Mouse (Mus musculus) inflammation-experienced regulatory T-cells, adult 6 months (primary cell): ENCODE results near the gene Hsh2d. TPM values are rescaled to one million over a fixed set of nuclear protein-coding genes. Genes with fewer than 3 reads are reported as not detected.

ENCODE experiments used
- polyA plus RNA-seq, 3 experiments: library from polyadenylated mRNA; unstranded; fragments of 100-300 nt; shearing (Covaris generic); gene quantifications; one replicate each; pipeline ENCODE4 v1.2.1; 2017

The Hsh2d gene
- polyA plus RNA-seq, 3 experiments from 2014 or later: 23.8 to 30.8 (median 24.6) TPM

Other genes starting within 250 kb of the Hsh2d start
- 10 to 100 TPM; 24.4 to 30.1 (median 26.0) TPM for gene Zfp961, start 238.6 kb upstream of the Hsh2d start, polyA plus RNA-seq
- gene Cyp4f18, start 180.0 kb upstream of the Hsh2d start, polyA plus RNA-seq: 1 to 10 TPM; 1.2 to 2.4 (median 2.2) TPM
- not detected for gene Olfr372, start 148.4 kb upstream of the Hsh2d start, polyA plus RNA-seq
- gene Olfr373, start 106.5 kb upstream of the Hsh2d start, polyA plus RNA-seq: under 1 TPM; 0.15 to 0.51 (median 0.46) TPM
- gene Olfr374, start 82.6 kb upstream of the Hsh2d start, polyA plus RNA-seq: under 1 TPM; 0.08 to 0.72 (median 0.28) TPM
- gene Tpm4, start 54.7 kb upstream of the Hsh2d start, polyA plus RNA-seq: 100 to 1,000 TPM; 170 to 464 (median 172) TPM
- 100 to 1,000 TPM; 134 to 245 (median 197) TPM for gene Rab8a, start 28.4 kb upstream of the Hsh2d start, polyA plus RNA-seq
- gene Cib3, start 23.2 kb downstream of the Hsh2d start, polyA plus RNA-seq: 1 to 10 TPM in 1 of 3 experiments, not detected in 2; 2.8 TPM
- gene Gm11034, start 24.0 kb downstream of the Hsh2d start, polyA plus RNA-seq: not detected
- gene Fam32a, start 30.1 kb downstream of the Hsh2d start, polyA plus RNA-seq: 100 to 1,000 TPM in 2 of 3 experiments, 10 to 100 TPM in 1; 94.4 to 119 (median 103) TPM
- 100 to 1,000 TPM; 113 to 130 (median 120) TPM for gene Ap1m1, start 50.4 kb downstream of the Hsh2d start, polyA plus RNA-seq
- gene Gm10282, start 115.6 kb downstream of the Hsh2d start, polyA plus RNA-seq: 100 to 1,000 TPM in 1 of 3 experiments, 10 to 100 TPM in 2; 20.4 to 115 (median 45.5) TPM
- 10 to 100 TPM; 21.0 to 28.1 (median 24.3) TPM for gene Klf2, start 129.4 kb downstream of the Hsh2d start, polyA plus RNA-seq
- 10 to 100 TPM; 45.6 to 60.7 (median 51.1) TPM for gene Eps15l1, start 231.8 kb downstream of the Hsh2d start, polyA plus RNA-seq